Mouse (Mus musculus) layer of hippocampus, adult 8-10 months (tissue): ENCODE data around the gene Kcnh4. TPM values are rescaled to one million over a fixed set of nuclear protein-coding genes. Genes with fewer than 3 reads are reported as not detected.

Source experiments
- total RNA-seq, 4 experiments: library from RNA; stranded (reverse); gene quantifications; 2 replicates each; pipeline ENCODE4 v1.2.4; 2022

The Kcnh4 gene
- total RNA-seq, 4 experiments from 2014 or later = 2.3 to 3.4 (median 2.7) TPM

Other genes starting within 250 kb of the Kcnh4 start
- gene Acly, start 231.9 kb downstream of the Kcnh4 start, total RNA-seq = 100 to 1,000 TPM; 121 to 136 (median 128) TPM
- gene Ttc25, start 214.3 kb downstream of the Kcnh4 start, total RNA-seq = 1 to 10 TPM in 3 of 4 experiments, under 1 TPM in 1; 0.71 to 1.9 (median 1.6) TPM
- 100 to 1,000 TPM; 162 to 216 (median 203) TPM for gene Cnp, start 185.0 kb downstream of the Kcnh4 start, total RNA-seq
- 10 to 100 TPM; 11.7 to 13.4 (median 12.1) TPM for gene Nkiras2, start 140.7 kb downstream of the Kcnh4 start, total RNA-seq
- gene Dnajc7, start 139.8 kb downstream of the Kcnh4 start, total RNA-seq = 100 to 1,000 TPM; 255 to 304 (median 273) TPM
- under 1 TPM in 3 of 4 experiments, not detected in 1; 0.16 to 0.41 (median 0.18) TPM for gene Zfp385c, start 67.5 kb downstream of the Kcnh4 start, total RNA-seq
- 1 to 10 TPM; 2.7 to 5.3 (median 3.4) TPM for gene Dhx58, start 55.7 kb downstream of the Kcnh4 start, total RNA-seq
- 10 to 100 TPM; 50.9 to 62.0 (median 58.0) TPM for gene Kat2a, start 47.5 kb downstream of the Kcnh4 start, total RNA-seq
- not detected for gene Hspb9, start 46.1 kb downstream of the Kcnh4 start, total RNA-seq
- 100 to 1,000 TPM; 134 to 163 (median 148) TPM for gene Rab5c, start 21.7 kb downstream of the Kcnh4 start, total RNA-seq
- gene Hcrt, start 3.0 kb upstream of the Kcnh4 start, total RNA-seq = not detected
- 1 to 10 TPM; 6.2 to 7.7 (median 6.9) TPM for gene Ghdc, start 11.0 kb upstream of the Kcnh4 start, total RNA-seq
- gene Stat5b, start 90.8 kb upstream of the Kcnh4 start, total RNA-seq = 10 to 100 TPM; 13.3 to 18.4 (median 15.6) TPM
- gene Stat5a, start 99.4 kb upstream of the Kcnh4 start, total RNA-seq = 1 to 10 TPM; 2.5 to 3.8 (median 2.8) TPM
- 10 to 100 TPM; 42.9 to 75.3 (median 52.9) TPM for gene Stat3, start 179.6 kb upstream of the Kcnh4 start, total RNA-seq
- gene Cavin1, start 210.9 kb upstream of the Kcnh4 start, total RNA-seq = 10 to 100 TPM; 15.4 to 22.1 (median 18.9) TPM
- 100 to 1,000 TPM; 402 to 498 (median 457) TPM for gene Atp6v0a1, start 249.5 kb upstream of the Kcnh4 start, total RNA-seq